8 mouse cellular contexts compared by ENCODE assay signal in the genomic region with DNA sequence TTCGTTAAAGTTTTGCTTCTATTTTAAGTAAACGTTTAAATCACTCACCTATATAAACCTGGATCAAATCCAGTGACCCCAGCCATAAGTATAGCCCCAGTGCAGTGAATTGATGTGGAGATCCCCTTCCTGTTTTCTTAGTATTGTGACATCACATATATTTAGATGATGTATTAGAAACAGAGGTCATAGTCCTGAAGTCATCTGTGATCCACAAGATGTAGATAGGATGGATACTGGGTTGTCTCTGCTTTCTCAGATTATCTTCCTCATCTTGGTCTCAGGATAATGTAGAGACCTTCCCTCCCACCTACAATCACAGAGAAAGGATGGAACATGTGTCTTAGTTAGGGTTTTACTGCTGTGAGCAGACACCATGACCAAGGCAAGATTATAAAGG. TPM values are rescaled to one million over a fixed set of nuclear protein-coding genes. Genes with fewer than 3 reads are reported as not detected.
A peak's percentile ranks its signal among the peaks of the same experiment; 100 is the strongest.
DNase-seq lines count a peak whose midpoint lies in the region; ATAC-seq and TF ChIP-seq lines count a peak whose summit lies in the region.
"Had no signal": no experiment of that assay in that cellular context is flagged by ENCODE, and none has a peak within 500 bp of the region (broad histone marks: within the 10 kb centered on the region; RNA-seq: fewer than 3 reads in every experiment).

A gene (minus strand): TSS at position 101 of the 400 bp plus-strand sequence.

- no peaks in the 10 kb centered on the region for H3K36me3 ChIP-seq in liver, embryonic 13.5 days
- H3K36me3 ChIP-seq in liver, embryonic 11.5 days (ENCODE audit: control insufficient read depth, insufficient read depth, low read length): no peaks in the 10 kb centered on the region
- H3K36me3 ChIP-seq in midbrain, embryonic 15.5 days (replicated peaks): no peaks in the 10 kb centered on the region

- no peak for TF ChIP-seq CTCF in bone marrow macrophage, adult 2 months (IDR thresholded peaks at IDR 0.05; ENCODE audit: low read depth, low read length)

- intact Hi-C loops in heart, postnatal 14 days (cut with DNase I): no loop called here

- no peak within 1 kb of the TSS for H3K9ac ChIP-seq in liver, embryonic 13.5 days
- H3K9ac ChIP-seq in liver, embryonic 11.5 days (ENCODE audit: low read depth, low read length): no peak within 1 kb of the TSS
- H3K9ac ChIP-seq in midbrain, embryonic 15.5 days: no peak within 1 kb of the TSS

- DNase-seq in liver, embryonic 13.5 days: no peak
- DNase-seq in liver, embryonic 11.5 days (ENCODE audit: low spot score): no peak
- no peak for DNase-seq in heart, postnatal 14 days
- DNase-seq in embryo, embryonic 11 days: no peak
- DNase-seq in cerebellum, adult 11-12 months: no peak

- WGBS in liver, embryonic 13.5 days (ENCODE audit: insufficient replicate concordance): 73% methylated on average over 2 of the region's 2 CpGs
- 77% methylated on average over 2 of the region's 2 CpGs for WGBS in liver, embryonic 11.5 days
- 84% methylated on average over 2 of the region's 2 CpGs for WGBS in midbrain, embryonic 15.5 days

- H3K4me3 ChIP-seq in liver, embryonic 13.5 days (replicated peaks): no peak within 1 kb of the TSS
- no peak within 1 kb of the TSS for H3K4me3 ChIP-seq in liver, embryonic 11.5 days (ENCODE audit: low read depth, low read length)
- H3K4me3 ChIP-seq in bone marrow macrophage, adult 2 months (ENCODE audit: insufficient read depth, low read length): no peak within 1 kb of the TSS
- H3K4me3 ChIP-seq in midbrain, embryonic 15.5 days: no peak within 1 kb of the TSS

- peak within 1 kb of the TSS; percentile 24; the same call in 1 of the 2 replicates for H3K27ac ChIP-seq in liver, embryonic 13.5 days
- no peak within 1 kb of the TSS for H3K27ac ChIP-seq in liver, embryonic 11.5 days (ENCODE audit: low read depth, low read length)
- H3K27ac ChIP-seq in bone marrow macrophage, adult 2 months (ENCODE audit: insufficient read depth, low read depth, low read length): no peak within 1 kb of the TSS
- H3K27ac ChIP-seq in midbrain, embryonic 15.5 days: no peak within 1 kb of the TSS
- H3K27ac ChIP-seq: macrophage had no signal

- TF ChIP-seq POLR2A in bone marrow macrophage, adult 2 months (IDR thresholded peaks at IDR 0.05; ENCODE audit: borderline replicate concordance, low read depth, low read length): no peak

- peaks cover 58% of the 10 kb centered on the region for H3K4me1 ChIP-seq in liver, embryonic 13.5 days (replicated peaks)
- peaks cover 25% of the 10 kb centered on the region for H3K4me1 ChIP-seq in liver, embryonic 11.5 days (replicated peaks; ENCODE audit: control insufficient read depth, insufficient read depth, low read length)
- no peaks in the 10 kb centered on the region for H3K4me1 ChIP-seq in bone marrow macrophage, adult 2 months (ENCODE audit: control insufficient read depth, insufficient read depth, low read length)
- H3K4me1 ChIP-seq in midbrain, embryonic 15.5 days: no peaks in the 10 kb centered on the region

- no peaks in the 10 kb centered on the region for H3K27me3 ChIP-seq in liver, embryonic 13.5 days
- no peaks in the 10 kb centered on the region for H3K27me3 ChIP-seq in liver, embryonic 11.5 days (replicated peaks; ENCODE audit: control insufficient read depth, insufficient read depth, low read length)
- no peaks in the 10 kb centered on the region for H3K27me3 ChIP-seq in midbrain, embryonic 15.5 days (replicated peaks)

- no peak within 1 kb of the TSS for H3K4me2 ChIP-seq in liver, embryonic 13.5 days
- no peak within 1 kb of the TSS for H3K4me2 ChIP-seq in liver, embryonic 11.5 days
- H3K4me2 ChIP-seq in midbrain, embryonic 15.5 days: no peak within 1 kb of the TSS

- no peak for ATAC-seq in liver, embryonic 13.5 days (ENCODE audit: low read depth)
- no peak for ATAC-seq in liver, embryonic 11.5 days (replicated peaks; ENCODE audit: low FRiP score)
- no peak for ATAC-seq in midbrain, embryonic 15.5 days (replicated peaks)

- H3K9me3 ChIP-seq in liver, embryonic 13.5 days (replicated peaks): no peaks in the 10 kb centered on the region
- no peaks in the 10 kb centered on the region for H3K9me3 ChIP-seq in liver, embryonic 11.5 days (ENCODE audit: control insufficient read depth, low read length)
- H3K9me3 ChIP-seq in midbrain, embryonic 15.5 days: no peaks in the 10 kb centered on the region

RNA-seq across cellular contexts. Expression of the gene that starts here (rescaled TPM):
- polyA plus RNA-seq in liver, embryonic 13.5 days (2015; fragmentation: Nextera tagmentation; extraction: Ambion mirVana): 4.5 and 5.4 TPM in 2 replicates
- 4.9 and 6.1 TPM in 2 replicates for polyA plus RNA-seq in liver, embryonic 11.5 days (2014; fragmentation: Nextera tagmentation; extraction: Ambion mirVana)
- 13.9 and 15.0 TPM in 2 replicates for polyA plus RNA-seq in bone marrow macrophage, adult 2 months (2012; ENCODE audit: insufficient read depth, insufficient read length, missing spikeins)
- 10 to 100 TPM; 65.7 to 70.8 TPM for total RNA-seq in heart, postnatal 14 days (2021)
- 22.2 and 25.5 TPM in 2 replicates for polyA plus RNA-seq in midbrain, embryonic 15.5 days (2015; fragmentation: Nextera tagmentation; extraction: Ambion mirVana)
